Mouse (Mus musculus): Measurements from ENCODE around the gene Olfr987.
A peak's percentile ranks its signal among the peaks of the same experiment; 100 is the strongest.
"Not testable (repeated sequence)": the region's sequence is repeated elsewhere in the genome, so short reads cannot be mapped to it uniquely, and the experiment has no call there.

The Olfr987 gene

GRCm38 (mm10) chr2:85339215-85339614 lies at the start of gene Olfr987:
Gene Olfr987 (minus strand): TSS chr2:85339315.
- DNase-seq, result not testable (repeated sequence)

DNA sequence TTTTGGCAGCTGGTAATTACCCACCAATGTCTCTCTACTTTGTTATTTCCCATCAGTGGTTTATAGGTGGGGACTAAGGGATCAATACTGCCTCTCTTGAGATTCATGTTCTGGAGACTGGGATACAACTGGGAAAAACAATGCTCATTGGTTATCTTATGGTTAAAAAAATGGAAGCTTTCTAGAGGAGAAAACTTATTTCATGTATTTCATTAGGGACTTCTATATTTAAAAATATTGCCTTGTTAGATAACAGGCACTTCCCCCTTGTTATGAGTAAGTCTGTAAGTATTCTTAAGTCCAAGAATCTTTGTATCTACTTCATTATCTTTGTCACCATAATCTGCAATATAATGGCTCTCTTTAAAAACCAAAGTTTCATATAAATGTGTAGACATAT lies 24.0 kb upstream of the Olfr987 start, which contains the start of gene Olfr988:
TSS of gene Olfr988 (minus strand) at position 101 of the 400 bp plus-strand sequence.
- DNase-seq, result not testable (repeated sequence)

DNA sequence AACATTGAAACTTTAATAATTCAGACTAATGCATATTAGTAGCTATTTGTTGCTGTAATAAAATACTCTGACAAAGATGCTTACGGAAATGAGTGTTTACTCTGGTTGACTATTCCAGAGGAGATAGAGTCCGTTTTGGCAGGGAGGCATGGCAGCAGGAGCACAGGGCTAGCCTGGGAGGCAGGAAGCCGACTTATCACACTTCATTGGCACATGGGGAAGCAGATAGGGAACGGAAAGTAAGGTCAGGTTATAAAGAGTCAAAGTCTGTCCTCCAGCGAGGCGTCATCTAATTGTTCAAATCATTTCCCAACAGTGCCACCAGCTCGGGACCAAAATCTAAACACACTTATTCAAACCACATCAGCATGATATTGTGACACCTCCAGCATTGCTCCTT lies 857 bp upstream of the Olfr987 start:
- no peak for DNase-seq

DNA sequence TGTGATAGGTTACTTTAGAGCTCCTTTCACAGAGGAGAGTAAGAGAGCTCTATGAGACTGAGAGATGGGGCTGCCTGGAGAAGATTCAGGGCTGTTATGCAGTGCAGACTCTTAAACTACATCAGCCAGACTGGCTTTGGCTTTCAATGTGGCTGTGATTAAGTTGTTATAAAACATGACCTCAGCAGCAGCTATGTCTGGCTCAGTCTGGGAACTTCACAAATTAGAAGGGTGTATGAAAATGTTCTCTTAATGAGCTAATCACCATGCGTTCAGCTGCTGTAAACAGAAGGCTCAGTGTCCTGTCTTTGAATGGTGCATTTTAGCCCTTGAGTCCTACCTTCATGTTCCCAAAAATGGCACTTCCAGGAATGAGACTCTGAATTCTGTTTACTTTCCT lies 20.0 kb downstream of the Olfr987 start:
- no peak for DNase-seq

DNA sequence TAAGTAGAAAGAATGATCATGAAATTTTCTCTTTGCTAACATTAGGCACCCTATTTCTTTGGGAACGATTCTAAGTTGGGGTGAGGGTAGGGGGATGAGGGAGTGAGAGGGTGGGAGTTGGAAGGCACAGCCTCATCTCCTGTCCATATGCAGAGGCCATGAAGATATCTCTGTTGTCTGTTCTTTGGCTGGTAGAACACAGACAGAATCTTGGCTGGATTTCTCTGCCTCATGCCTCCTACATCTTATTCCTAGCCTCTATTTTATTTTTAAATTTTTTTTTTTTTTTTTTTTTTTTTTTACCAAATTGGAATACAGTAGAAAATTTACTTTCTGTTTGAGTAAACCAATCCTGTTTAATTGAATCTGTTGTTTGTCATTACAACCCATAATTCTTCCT lies 53.7 kb downstream of the Olfr987 start:
- DNase-seq, result no peak

DNA sequence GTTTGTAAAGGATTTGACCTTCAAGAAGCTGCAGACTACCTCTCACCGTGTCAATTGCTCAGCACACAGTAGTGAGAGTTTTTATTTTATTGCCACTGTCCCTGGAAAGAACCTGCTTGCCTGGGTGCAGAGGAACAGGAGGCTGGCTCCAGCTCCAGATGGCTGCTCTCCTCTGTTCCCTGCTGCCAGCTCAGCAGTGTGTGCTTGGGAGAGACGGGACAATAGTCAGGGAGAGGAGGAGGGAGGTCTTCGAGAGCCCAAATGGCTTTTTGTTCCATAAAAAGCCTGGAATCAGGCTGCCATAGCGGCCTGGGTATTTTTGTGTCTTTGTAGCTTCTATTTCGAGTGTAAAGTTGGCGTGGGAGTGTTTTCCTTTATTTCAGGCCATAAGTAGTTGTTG lies 54.5 kb downstream of the Olfr987 start:
- DNase-seq, result peak; percentile 10

DNA sequence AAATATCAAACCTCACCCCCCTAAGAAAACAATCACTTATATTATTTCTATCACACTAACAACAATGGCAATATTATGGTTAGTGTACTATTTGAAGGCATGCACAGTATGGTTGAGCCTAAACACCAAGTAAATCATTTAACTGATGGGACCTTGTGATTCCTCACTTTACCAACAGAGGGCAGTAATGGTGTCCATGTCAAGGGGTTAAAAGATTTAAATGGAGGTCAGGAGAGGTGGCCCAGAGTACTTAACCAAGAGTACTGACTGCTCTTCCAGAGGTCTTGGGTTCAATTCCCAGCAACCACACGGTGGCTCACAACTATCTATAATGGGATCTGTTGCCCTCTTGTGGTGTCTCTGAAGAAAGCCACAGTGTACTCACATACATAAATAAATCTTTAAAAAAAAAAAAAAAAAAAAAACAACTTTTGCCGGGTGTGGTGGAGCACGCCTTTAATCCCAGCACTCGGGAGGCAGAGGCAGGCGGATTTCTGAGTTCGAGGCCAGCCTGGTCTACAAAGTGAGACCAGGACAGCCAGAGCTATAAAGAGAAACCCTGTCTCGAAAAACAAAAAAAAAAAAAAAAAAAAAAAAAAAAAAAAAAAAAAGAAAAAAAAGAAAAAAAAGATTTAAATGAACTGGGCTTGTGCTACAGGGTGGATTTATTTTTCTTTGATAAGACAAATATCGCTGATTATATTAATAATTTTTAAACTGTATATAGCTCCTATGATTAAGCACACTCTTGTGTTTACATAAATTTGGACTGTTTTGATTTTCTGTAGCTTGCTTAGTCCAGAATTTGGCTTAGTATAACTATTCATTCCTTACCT lies 55.3 kb downstream of the Olfr987 start:
- no peak for DNase-seq

DNA sequence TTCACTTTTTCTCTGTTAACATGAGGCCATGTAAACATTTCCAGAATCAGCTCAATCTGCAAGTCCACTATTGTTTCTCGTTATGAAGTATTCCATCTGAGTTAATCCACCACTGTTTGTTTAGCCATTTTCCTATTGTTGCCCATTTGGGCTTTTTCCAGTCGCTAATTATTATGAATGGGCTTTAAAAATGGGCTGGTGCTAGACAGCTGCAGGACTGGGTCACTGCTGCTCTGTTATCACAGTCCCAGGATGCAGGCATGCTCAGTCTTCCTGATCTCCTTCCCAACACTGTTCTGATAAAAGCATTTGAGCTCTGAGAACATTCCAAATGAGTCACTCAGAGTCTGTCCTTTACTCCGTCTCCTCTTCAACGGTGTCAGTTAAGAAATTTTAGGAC lies 58.1 kb downstream of the Olfr987 start:
- DNase-seq, result no peak
